Mouse (Mus musculus): Measurements from ENCODE around the gene Ccdc6. TPM values are rescaled to one million over a fixed set of nuclear protein-coding genes. Genes with fewer than 3 reads are reported as not detected.
A peak's percentile ranks its signal among the peaks of the same experiment; 100 is the strongest.

Ccdc6 gene
- polyA plus RNA-seq, 1 experiment from 2014 or later: 5.8 TPM

GRCm38 (mm10) chr10:70132714-70133113 lies 35.8 kb downstream of the Ccdc6 start:
- no peak for ATAC-seq (ENCODE audit: low read depth)
- Histone ChIP-seq H3K36me3 (ENCODE audit: control insufficient read depth, insufficient read depth) (no peaks in the 10 kb centered on the region), H3K4me2 (ENCODE audit: low read depth, low read length) (peak overlapping the region; percentile 7), H3K27me3 (ENCODE audit: control insufficient read depth, insufficient read depth, low read depth, low read length) (no peaks in the 10 kb centered on the region), H3K9me3 (replicated peaks; ENCODE audit: control insufficient read depth, low read length) (no peaks in the 10 kb centered on the region), H3K4me3 (ENCODE audit: low read depth, low read length) (no peak overlapping the region), H3K9ac (ENCODE audit: low read depth, low read length) (no peak overlapping the region), H3K27ac (ENCODE audit: low read length) (peak overlapping the region; percentile 43), H3K4me1 (ENCODE audit: control insufficient read depth, low read depth, low read length) (peaks cover 54% of the 10 kb centered on the region)
- 54% methylated on average over 6 of the region's 6 CpGs for WGBS (ENCODE audit: insufficient replicate concordance)

DNA sequence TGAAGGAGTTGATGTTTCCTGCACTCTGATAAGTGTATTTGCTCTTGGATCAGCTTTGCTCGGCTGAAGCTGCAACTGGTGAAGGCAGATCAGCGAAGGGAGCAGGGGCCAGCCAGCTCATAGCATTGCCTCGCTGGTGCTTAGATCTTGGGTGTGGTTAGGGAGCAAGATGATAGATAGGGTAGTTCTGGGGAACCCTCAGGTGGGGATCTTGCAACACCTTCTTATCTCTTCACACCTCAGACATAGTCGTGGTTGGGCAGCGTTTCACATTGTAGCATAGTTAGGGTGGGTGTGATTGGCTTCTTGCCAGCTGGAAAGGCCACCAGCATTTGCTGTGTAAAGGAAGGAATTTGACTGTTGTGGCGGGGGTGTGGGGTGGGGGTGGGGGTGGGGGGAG lies 36.3 kb downstream of the Ccdc6 start:
- no peaks in the 10 kb centered on the region for H3K9me3 ChIP-seq (replicated peaks; ENCODE audit: control insufficient read depth, low read length)
- H3K4me2 ChIP-seq (ENCODE audit: low read depth, low read length): peak overlapping the region; percentile 7
- peak; percentile 85 for ATAC-seq (ENCODE audit: low read depth)
- no peak overlapping the region for H3K4me3 ChIP-seq (ENCODE audit: low read depth, low read length)
- no peaks in the 10 kb centered on the region for H3K36me3 ChIP-seq (ENCODE audit: control insufficient read depth, insufficient read depth)
- H3K27me3 ChIP-seq (ENCODE audit: control insufficient read depth, insufficient read depth, low read depth, low read length): no peaks in the 10 kb centered on the region
- H3K27ac ChIP-seq (ENCODE audit: low read length): peak overlapping the region; percentile 43
- WGBS (ENCODE audit: insufficient replicate concordance): 9% methylated on average over 6 of the region's 6 CpGs
- H3K4me1 ChIP-seq (ENCODE audit: control insufficient read depth, low read depth, low read length): peaks cover 54% of the 10 kb centered on the region
- no peak overlapping the region for H3K9ac ChIP-seq (ENCODE audit: low read depth, low read length)

- Histone ChIP-seq H3K36me3 (ENCODE audit: control insufficient read depth, insufficient read depth) (no peaks in the 10 kb centered on the region), H3K9ac (ENCODE audit: low read depth, low read length) (no peak overlapping the region), H3K27ac (ENCODE audit: low read length) (no peak overlapping the region), H3K27me3 (ENCODE audit: control insufficient read depth, insufficient read depth, low read depth, low read length) (no peaks in the 10 kb centered on the region), H3K4me3 (ENCODE audit: low read depth, low read length) (no peak overlapping the region), H3K4me2 (ENCODE audit: low read depth, low read length) (no peak overlapping the region), H3K4me1 (ENCODE audit: control insufficient read depth, low read depth, low read length) (peaks cover 60% of the 10 kb centered on the region), H3K9me3 (replicated peaks; ENCODE audit: control insufficient read depth, low read length) (no peaks in the 10 kb centered on the region)
- ATAC-seq (ENCODE audit: low read depth): no peak
- 64% methylated on average over 5 of the region's 5 CpGs for WGBS (ENCODE audit: insufficient replicate concordance)
Measured at GRCm38 (mm10) chr10:70135680-70136079, 38.8 kb downstream of the Ccdc6 start.

DNA sequence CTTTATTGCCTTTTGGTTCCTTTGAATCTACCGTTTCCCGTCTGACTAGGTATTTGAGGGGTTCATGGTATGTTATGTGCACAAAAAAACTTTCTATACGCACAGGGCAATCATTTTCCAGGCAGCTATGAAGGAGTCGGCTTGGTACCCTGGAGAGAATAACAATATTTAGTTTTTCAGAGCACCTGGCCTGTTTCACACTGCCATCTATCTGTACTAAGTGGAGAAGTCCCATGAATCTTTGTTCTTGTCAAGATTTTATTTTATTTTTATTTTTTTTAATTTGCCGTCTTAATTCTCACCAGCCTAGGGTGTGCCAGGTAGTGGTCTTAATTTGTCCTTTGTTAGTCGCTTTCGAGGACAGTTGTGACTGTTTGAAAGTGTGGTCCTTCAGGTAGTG lies 40.7 kb downstream of the Ccdc6 start:
- Histone ChIP-seq H3K4me2 (ENCODE audit: low read depth, low read length) (peak overlapping the region; percentile 21; the same call in 1 of the 2 replicates), H3K36me3 (ENCODE audit: control insufficient read depth, insufficient read depth) (no peaks in the 10 kb centered on the region), H3K9ac (ENCODE audit: low read depth, low read length) (no peak overlapping the region), H3K4me1 (ENCODE audit: control insufficient read depth, low read depth, low read length) (peaks cover 50% of the 10 kb centered on the region), H3K9me3 (replicated peaks; ENCODE audit: control insufficient read depth, low read length) (no peaks in the 10 kb centered on the region), H3K27ac (ENCODE audit: low read length) (no peak overlapping the region), H3K27me3 (ENCODE audit: control insufficient read depth, insufficient read depth, low read depth, low read length) (no peaks in the 10 kb centered on the region), H3K4me3 (ENCODE audit: low read depth, low read length) (no peak overlapping the region)
- ATAC-seq (ENCODE audit: low read depth): no peak
- 81% methylated on average over 7 of the region's 7 CpGs for WGBS (ENCODE audit: insufficient replicate concordance)

- 32% methylated on average over 8 of the region's 8 CpGs for WGBS (ENCODE audit: insufficient replicate concordance)
- peak; percentile 72 for ATAC-seq (ENCODE audit: low read depth)
- H3K9ac ChIP-seq (ENCODE audit: low read depth, low read length): peak overlapping the region; percentile 39; the same call in 1 of the 2 replicates
Measured at GRCm38 (mm10) chr10:70138150-70138549, 41.2 kb downstream of the Ccdc6 start.

GRCm38 (mm10) chr10:70139368-70139767 lies 42.4 kb downstream of the Ccdc6 start:
- peak overlapping the region; percentile 39 for H3K27ac ChIP-seq (ENCODE audit: low read length)
- no peak overlapping the region for H3K4me3 ChIP-seq (ENCODE audit: low read depth, low read length)
- H3K9me3 ChIP-seq (replicated peaks; ENCODE audit: control insufficient read depth, low read length): no peaks in the 10 kb centered on the region
- WGBS (ENCODE audit: insufficient replicate concordance): 78% methylated on average over 6 of the region's 6 CpGs
- H3K4me2 ChIP-seq (ENCODE audit: low read depth, low read length): no peak overlapping the region
- no peak overlapping the region for H3K9ac ChIP-seq (ENCODE audit: low read depth, low read length)
- no peaks in the 10 kb centered on the region for H3K27me3 ChIP-seq (ENCODE audit: control insufficient read depth, insufficient read depth, low read depth, low read length)
- peaks cover 38% of the 10 kb centered on the region for H3K4me1 ChIP-seq (ENCODE audit: control insufficient read depth, low read depth, low read length)
- H3K36me3 ChIP-seq (ENCODE audit: control insufficient read depth, insufficient read depth): 0 out of 2 replicates have a peak, but pooled peaks cover 3% of the 10 kb centered on the region
- no peak for ATAC-seq (ENCODE audit: low read depth)

More at GRCm38 (mm10) chr10:70138150-70138549, 41.2 kb downstream of the Ccdc6 start:
- no peak overlapping the region for H3K4me3 ChIP-seq (ENCODE audit: low read depth, low read length)
- no peaks in the 10 kb centered on the region for H3K9me3 ChIP-seq (replicated peaks; ENCODE audit: control insufficient read depth, low read length)
- no peaks in the 10 kb centered on the region for H3K27me3 ChIP-seq (ENCODE audit: control insufficient read depth, insufficient read depth, low read depth, low read length)
- peaks cover 45% of the 10 kb centered on the region for H3K4me1 ChIP-seq (ENCODE audit: control insufficient read depth, low read depth, low read length)
- H3K4me2 ChIP-seq (ENCODE audit: low read depth, low read length): peak overlapping the region; percentile 21; the same call in 1 of the 2 replicates
- peak overlapping the region; percentile 70 for H3K27ac ChIP-seq (ENCODE audit: low read length)
- H3K36me3 ChIP-seq (ENCODE audit: control insufficient read depth, insufficient read depth): 0 out of 2 replicates have a peak, but pooled peaks cover 2% of the 10 kb centered on the region

DNA sequence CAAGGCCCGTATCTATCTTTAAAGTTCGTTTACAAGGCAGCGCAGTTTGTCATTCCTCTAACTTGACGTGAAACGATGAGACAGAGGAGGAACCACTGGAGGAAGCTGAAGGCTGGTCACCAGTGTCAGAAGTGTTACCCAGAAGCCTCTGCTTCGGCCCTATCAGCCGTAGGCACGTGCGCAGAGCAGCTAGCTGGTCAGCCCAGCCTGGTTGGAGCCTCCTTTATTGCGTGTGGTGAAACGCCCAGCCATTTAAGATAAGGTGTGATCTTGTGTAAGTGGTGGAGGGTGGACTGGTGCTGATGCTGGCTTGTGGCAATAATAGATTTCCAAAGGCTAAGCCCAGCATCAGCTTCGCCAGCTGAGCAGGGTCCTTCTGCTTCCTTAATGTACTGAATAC lies 43.5 kb downstream of the Ccdc6 start:
- Histone ChIP-seq H3K27ac (ENCODE audit: low read length) (peak overlapping the region; percentile 59), H3K9me3 (replicated peaks; ENCODE audit: control insufficient read depth, low read length) (no peaks in the 10 kb centered on the region), H3K27me3 (ENCODE audit: control insufficient read depth, insufficient read depth, low read depth, low read length) (no peaks in the 10 kb centered on the region), H3K4me3 (ENCODE audit: low read depth, low read length) (no peak overlapping the region), H3K4me2 (ENCODE audit: low read depth, low read length) (peak overlapping the region; percentile 19; the same call in 1 of the 2 replicates), H3K36me3 (ENCODE audit: control insufficient read depth, insufficient read depth) (peaks cover 7% of the 10 kb centered on the region), H3K9ac (ENCODE audit: low read depth, low read length) (no peak overlapping the region), H3K4me1 (ENCODE audit: control insufficient read depth, low read depth, low read length) (peaks cover 38% of the 10 kb centered on the region)
- peak; percentile 88 for ATAC-seq (ENCODE audit: low read depth)
- 40% methylated on average over 12 of the region's 12 CpGs for WGBS (ENCODE audit: insufficient replicate concordance)

- Histone ChIP-seq H3K4me2 (ENCODE audit: low read depth, low read length) (no peak overlapping the region), H3K4me3 (ENCODE audit: low read depth, low read length) (no peak overlapping the region), H3K9ac (ENCODE audit: low read depth, low read length) (no peak overlapping the region), H3K9me3 (replicated peaks; ENCODE audit: control insufficient read depth, low read length) (no peaks in the 10 kb centered on the region), H3K36me3 (ENCODE audit: control insufficient read depth, insufficient read depth) (peaks cover 15% of the 10 kb centered on the region), H3K27me3 (ENCODE audit: control insufficient read depth, insufficient read depth, low read depth, low read length) (no peaks in the 10 kb centered on the region), H3K27ac (ENCODE audit: low read length) (no peak overlapping the region), H3K4me1 (ENCODE audit: control insufficient read depth, low read depth, low read length) (peaks cover 36% of the 10 kb centered on the region)
- WGBS (ENCODE audit: insufficient replicate concordance): 90% methylated on average over 17 of the region's 17 CpGs
- no peak for ATAC-seq (ENCODE audit: low read depth)
Measured at GRCm38 (mm10) chr10:70142623-70143022, 45.7 kb downstream of the Ccdc6 start.

- Histone ChIP-seq H3K4me2 (ENCODE audit: low read depth, low read length) (no peak overlapping the region), H3K27me3 (ENCODE audit: control insufficient read depth, insufficient read depth, low read depth, low read length) (no peaks in the 10 kb centered on the region), H3K9ac (ENCODE audit: low read depth, low read length) (no peak overlapping the region), H3K4me3 (ENCODE audit: low read depth, low read length) (no peak overlapping the region), H3K27ac (ENCODE audit: low read length) (no peak overlapping the region), H3K36me3 (ENCODE audit: control insufficient read depth, insufficient read depth) (peaks cover 15% of the 10 kb centered on the region), H3K9me3 (replicated peaks; ENCODE audit: control insufficient read depth, low read length) (no peaks in the 10 kb centered on the region), H3K4me1 (ENCODE audit: control insufficient read depth, low read depth, low read length) (peaks cover 24% of the 10 kb centered on the region)
- no peak for ATAC-seq (ENCODE audit: low read depth)
- WGBS (ENCODE audit: insufficient replicate concordance): 83% methylated on average over 10 of the region's 10 CpGs
Measured at GRCm38 (mm10) chr10:70144004-70144557, 47.2 kb downstream of the Ccdc6 start.

All from liver, embryonic 16.5 days (tissue).